Mouse (Mus musculus) megakaryocyte-erythroid progenitor cell, adult 5 weeks (primary cell): Measurements from ENCODE around the gene Plcb3. TPM values are rescaled to one million over a fixed set of nuclear protein-coding genes. Genes with fewer than 3 reads are reported as not detected.

Experiments
- polyA plus RNA-seq: library from polyadenylated mRNA; stranded (reverse); fragments of >175 nt; gene quantifications from 2 replicates; pipeline ENCODE4 v1.2.3, GENCODE M21; 2012

Plcb3 gene
- polyA plus RNA-seq, 1 experiment, result 25.3 TPM

Other genes starting within 250 kb of the Plcb3 start
- gene Rps6ka4, start 135.8 kb downstream of the Plcb3 start, polyA plus RNA-seq, result 33.4 and 34.4 TPM in 2 replicates
- 90.5 and 124 TPM in 2 replicates for gene Ccdc88b, start 118.3 kb downstream of the Plcb3 start, polyA plus RNA-seq
- 198 and 202 TPM in 2 replicates for gene Trmt112, start 66.8 kb downstream of the Plcb3 start, polyA plus RNA-seq
- 539 and 682 TPM in 2 replicates for gene Prdx5, start 66.4 kb downstream of the Plcb3 start, polyA plus RNA-seq
- gene Esrra, start 54.7 kb downstream of the Plcb3 start, polyA plus RNA-seq, result 55.6 and 62.2 TPM in 2 replicates
- 0.43 TPM in 1 of 2 replicates, not detected in the other for gene Catsperz, start 51.1 kb downstream of the Plcb3 start, polyA plus RNA-seq
- gene Kcnk4, start 42.0 kb downstream of the Plcb3 start, polyA plus RNA-seq, result 0.02 TPM in 2 replicates
- 87.8 and 89.7 TPM in 2 replicates for gene Bad, start 34.6 kb downstream of the Plcb3 start, polyA plus RNA-seq
- 59.4 and 67.4 TPM in 2 replicates for gene Gpr137, start 34.0 kb downstream of the Plcb3 start, polyA plus RNA-seq
- 492 and 511 TPM in 2 replicates for gene Ppp1r14b, start 1.5 kb downstream of the Plcb3 start, polyA plus RNA-seq
- gene Fkbp2, start 4.0 kb upstream of the Plcb3 start, polyA plus RNA-seq, result 373 and 400 TPM in 2 replicates
- gene Vegfb, start 11.2 kb upstream of the Plcb3 start, polyA plus RNA-seq, result 105 and 119 TPM in 2 replicates
- 18.0 and 21.8 TPM in 2 replicates for gene Dnajc4, start 16.1 kb upstream of the Plcb3 start, polyA plus RNA-seq
- gene Nudt22, start 19.6 kb upstream of the Plcb3 start, polyA plus RNA-seq, result 14.0 and 16.0 TPM in 2 replicates
- 1.1 and 1.7 TPM in 2 replicates for gene Trpt1, start 19.7 kb upstream of the Plcb3 start, polyA plus RNA-seq
- gene Fermt3, start 43.0 kb upstream of the Plcb3 start, polyA plus RNA-seq, result 645 and 679 TPM in 2 replicates
- gene Stip1, start 63.5 kb upstream of the Plcb3 start, polyA plus RNA-seq, result 123 and 137 TPM in 2 replicates
- 87.5 and 120 TPM in 2 replicates for gene Macrod1, start 80.3 kb upstream of the Plcb3 start, polyA plus RNA-seq
- gene Flrt1, start 129.3 kb upstream of the Plcb3 start, polyA plus RNA-seq, result 0.02 TPM in 1 of 2 replicates, not detected in the other
- gene Otub1, start 229.8 kb upstream of the Plcb3 start, polyA plus RNA-seq, result 113 and 121 TPM in 2 replicates
- gene Cox8a, start 241.1 kb upstream of the Plcb3 start, polyA plus RNA-seq, result 338 and 372 TPM in 2 replicates